Mouse (Mus musculus): ENCODE results near the gene Trir.

- no peak for TF ChIP-seq CTCF (conservative IDR thresholded peaks at IDR 0.05; ENCODE audit: low read length)
- TF ChIP-seq POU5F1 (IDR thresholded peaks at IDR 0.05; ENCODE audit: borderline replicate concordance, low read length) = no peak
- TF ChIP-seq NANOG (IDR thresholded peaks at IDR 0.05; ENCODE audit: borderline replicate concordance, low read length) = no peak
Observed at GRCm38 (mm10) chr8:85027516-85027855, 863 bp downstream of the Trir start.

Measured in E14TG2a.4 (cell line).